ENCODE assay signal across 23 mouse cellular contexts in the genomic region with DNA sequence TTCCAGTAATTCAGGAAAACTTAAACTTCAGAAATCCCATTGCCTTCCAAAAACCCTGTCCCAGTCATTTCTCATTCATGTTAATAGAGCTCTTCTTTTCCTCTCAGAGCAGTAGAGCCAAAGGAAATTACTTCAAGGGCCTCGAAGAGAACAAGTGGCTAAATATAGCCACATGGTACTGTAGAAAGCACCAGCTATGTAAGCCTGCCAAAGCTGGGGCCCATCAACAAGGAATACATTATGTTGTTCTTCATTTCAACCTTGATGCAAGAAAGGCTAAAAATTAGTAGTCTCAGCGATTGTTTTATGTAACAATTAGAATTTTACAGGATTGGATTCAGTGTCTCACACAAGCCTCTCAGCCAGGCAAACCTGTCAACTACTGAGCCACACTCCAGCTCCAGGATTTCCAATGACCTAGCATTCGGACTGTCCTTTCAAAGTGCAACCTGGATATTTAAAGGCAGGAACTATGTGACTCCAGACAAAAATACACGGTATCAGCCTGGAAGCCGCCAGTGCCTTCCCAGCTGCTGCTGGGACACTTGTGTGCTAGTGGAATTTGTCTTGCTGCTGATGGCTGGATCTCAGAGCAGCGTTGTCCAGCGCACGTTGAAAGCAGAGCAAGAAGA. TPM values are rescaled to one million over a fixed set of nuclear protein-coding genes. Genes with fewer than 3 reads are reported as not detected.
DNase-seq lines count a peak whose midpoint lies in the region; ATAC-seq and TF ChIP-seq lines count a peak whose summit lies in the region.
"Had no signal": no experiment of that assay in that cellular context is flagged by ENCODE, and none has a peak within 500 bp of the region (broad histone marks: within the 10 kb centered on the region; RNA-seq: fewer than 3 reads in every experiment).

No protein-coding gene starts in this region.

- H3K4me2 ChIP-seq in heart, embryonic 15.5 days, result peak overlapping the region; percentile 38
- H3K4me2 ChIP-seq: liver, embryonic 12.5 days; lung, embryonic 14.5 days; midbrain, embryonic 12.5 days had no signal

- intact Hi-C loops in heart, adult 2 months (cut with DNase I), result no loop called here

- no peaks in the 10 kb centered on the region for H3K79me2 ChIP-seq in heart, adult 2 months (replicated peaks; ENCODE audit: control insufficient read depth, insufficient read depth, low read length)

- 0 out of 2 replicates have a peak, but pooled peaks have one; percentile 42 for TF ChIP-seq EP300 in heart, adult 2 months (IDR thresholded peaks at IDR 0.05; ENCODE audit: insufficient read depth, low read depth, low read length)

- H3K4me1 ChIP-seq in heart, adult 2 months (ENCODE audit: control insufficient read depth, insufficient read depth, low read length), result peaks cover 6% of the 10 kb centered on the region
- peaks cover 20% of the 10 kb centered on the region for H3K4me1 ChIP-seq in heart, embryonic 15.5 days (replicated peaks)
- H3K4me1 ChIP-seq: limb, embryonic 10.5 days; liver, embryonic 12.5 days had no signal

- no peak for DNase-seq in frontal cortex, adult 2 months (ENCODE audit: extremely low spot score in 1 of 2, low spot score in 1 of 2)
- peak; percentile 23 to 58 for DNase-seq in heart, adult 2 months
- DNase-seq in urinary bladder, adult 18-20 months (ENCODE audit: low spot score in 2 of 2), result no peak
- DNase-seq in right cerebral cortex, postnatal 36 days (ENCODE audit: low spot score in 2 of 2), result no peak
- DNase-seq in adrenal gland, adult (ENCODE audit: inconsistent age in 2 of 2, low spot score in 1 of 2), result no peak
- DNase-seq: adrenal gland, adult 2 months; cerebellum, adult 11-12 months; cerebellum, postnatal 36 days; lung, postnatal 4 days; thymus, postnatal 25 days had no signal

- peak; percentile 78 for TF ChIP-seq POLR2A in heart, adult 2 months (IDR thresholded peaks at IDR 0.05; ENCODE audit: insufficient read depth, low read depth, low read length)

- peak overlapping the region; percentile 57 for H3K9ac ChIP-seq in heart, adult 2 months (ENCODE audit: low read depth, low read length)
- 0 out of 2 replicates have a peak overlapping the region, but pooled peaks have one; percentile 4 for H3K9ac ChIP-seq in heart, embryonic 15.5 days
- H3K9ac ChIP-seq: liver, embryonic 12.5 days; lung, embryonic 14.5 days; midbrain, embryonic 12.5 days had no signal

- H3K27ac ChIP-seq in heart, adult 2 months, result peak overlapping the region; percentile 78
- H3K27ac ChIP-seq in heart, embryonic 15.5 days, result peak overlapping the region; percentile 92
- H3K27ac ChIP-seq: limb, embryonic 10.5 days; liver, embryonic 12.5 days; midbrain, embryonic 12.5 days had no signal

- 39% methylated on average over 8 of the region's 8 CpGs for whole genome bisulfite sequencing in heart, adult 2 months
- 38% methylated on average over 8 of the region's 8 CpGs for WGBS in heart, embryonic 15.5 days

- no peak overlapping the region for H3K4me3 ChIP-seq in heart, adult 2 months
- no peak overlapping the region for H3K4me3 ChIP-seq in heart, embryonic 15.5 days
- H3K4me3 ChIP-seq: erythroblast, embryonic 14.5 days; limb, embryonic 10.5 days; liver, embryonic 12.5 days; midbrain, embryonic 12.5 days had no signal

- no peaks in the 10 kb centered on the region; the same call in none of the 2 replicates for H3K36me3 ChIP-seq in heart, adult 2 months (ENCODE audit: control insufficient read depth, insufficient read depth, low read length)
- no peaks in the 10 kb centered on the region for H3K36me3 ChIP-seq in heart, embryonic 15.5 days
- H3K36me3 ChIP-seq: G1E; limb, embryonic 10.5 days; liver, embryonic 12.5 days; midbrain, embryonic 12.5 days had no signal

- H3K9me3 ChIP-seq in heart, embryonic 15.5 days (replicated peaks), result no peaks in the 10 kb centered on the region
- H3K9me3 ChIP-seq: G1E; limb, embryonic 10.5 days; liver, embryonic 12.5 days; midbrain, embryonic 12.5 days had no signal

- ATAC-seq in frontal cortex, adult (ENCODE audit: low TSS enrichment), result peak; percentile 70
- ATAC-seq in heart, embryonic 15.5 days (replicated peaks; ENCODE audit: insufficient number of reproducible peaks, insufficient read depth, low FRiP score, low read depth), result peak; percentile 86
- 0 out of 2 replicates have a peak, but pooled peaks have one; percentile 10 for ATAC-seq in megakaryocyte-erythroid progenitor cell, adult 5-6 weeks (replicated peaks; ENCODE audit: low FRiP score, low TSS enrichment, poor library complexity, severe bottlenecking)
- ATAC-seq: CD4-positive, CD25-positive, alpha-beta regulatory T cell, adult 4 months; forebrain, embryonic 14.5 days; hindbrain, embryonic 16.5 days; intestine, postnatal 0 days; liver, embryonic 12.5 days had no signal

- no peaks in the 10 kb centered on the region for H3K27me3 ChIP-seq in heart, adult 2 months (ENCODE audit: control insufficient read depth, insufficient read depth, low read length)
- no peaks in the 10 kb centered on the region for H3K27me3 ChIP-seq in heart, embryonic 15.5 days
- H3K27me3 ChIP-seq: liver, embryonic 12.5 days; midbrain, embryonic 12.5 days had no signal

- TF ChIP-seq CTCF in heart, adult 2 months (IDR thresholded peaks at IDR 0.05), result no peak

RNA-seq across cellular contexts. Expression of gene Ank2, which starts 26.2 kb away (rescaled TPM):
- 380 and 402 TPM in 2 replicates for polyA plus RNA-seq in frontal cortex, adult 2 months (2012; rRNA removed)
- 100 to 1,000 TPM; 269 to 290 TPM for total RNA-seq in heart, adult 2 months (2021)
- 96.1 and 155 TPM in 2 replicates for polyA plus RNA-seq in heart, adult 2 months (2012; rRNA removed)
- 37.3 and 39.9 TPM in 2 replicates for polyA plus RNA-seq in heart, embryonic 15.5 days (2015; fragmentation: Nextera tagmentation; extraction: Ambion mirVana)
- not detected in 2 replicates for total RNA-seq in megakaryocyte-erythroid progenitor cell, adult 5-6 weeks (2014; fragmentation: Nextera tagmentation)
- total RNA-seq in megakaryocyte-erythroid progenitor cell, adult 5-6 weeks (2017), result 0.38 TPM in 1 of 2 replicates, not detected in the other

RNA-seq across cellular contexts. Expression of gene Larp7, which starts 27.8 kb away (rescaled TPM):
- polyA plus RNA-seq in frontal cortex, adult 2 months (2012; rRNA removed), result 14.3 and 14.7 TPM in 2 replicates
- 10 to 100 TPM; 21.6 to 23.4 TPM for total RNA-seq in heart, adult 2 months (2021)
- polyA plus RNA-seq in heart, adult 2 months (2012; rRNA removed), result 2.6 and 5.9 TPM in 2 replicates
- 46.9 and 58.9 TPM in 2 replicates for polyA plus RNA-seq in heart, embryonic 15.5 days (2015; fragmentation: Nextera tagmentation; extraction: Ambion mirVana)
- total RNA-seq in megakaryocyte-erythroid progenitor cell, adult 5-6 weeks (2014; fragmentation: Nextera tagmentation), result 74.0 and 76.2 TPM in 2 replicates
- total RNA-seq in megakaryocyte-erythroid progenitor cell, adult 5-6 weeks (2017), result 150 and 188 TPM in 2 replicates
- polyA plus RNA-seq: adrenal gland, adult 2 months had no signal

RNA-seq across cellular contexts. Expression of gene Zgrf1, which starts 28.0 kb away (rescaled TPM):
- 6.0 and 7.6 TPM in 2 replicates for polyA plus RNA-seq in frontal cortex, adult 2 months (2012; rRNA removed)
- under 1 TPM; 0.47 to 0.66 TPM for total RNA-seq in heart, adult 2 months (2021)
- 0.27 and 0.59 TPM in 2 replicates for polyA plus RNA-seq in heart, adult 2 months (2012; rRNA removed)
- 5.4 and 7.5 TPM in 2 replicates for polyA plus RNA-seq in heart, embryonic 15.5 days (2015; fragmentation: Nextera tagmentation; extraction: Ambion mirVana)
- 39.4 and 40.0 TPM in 2 replicates for total RNA-seq in megakaryocyte-erythroid progenitor cell, adult 5-6 weeks (2014; fragmentation: Nextera tagmentation)
- 24.4 and 26.6 TPM in 2 replicates for total RNA-seq in megakaryocyte-erythroid progenitor cell, adult 5-6 weeks (2017)

Comparison
In these comparisons a context has a peak if more than half of its experiments do, and no peak if none do; other contexts are left out.
1. ATAC-seq: peak in every context shown above with its lines; median percentile 86 in heart, embryonic 15.5 days; 70 in frontal cortex, adult; 10 in megakaryocyte-erythroid progenitor cell, adult 5-6 weeks.
2. DNase-seq: peak in heart, adult 2 months (2 of 2); none in frontal cortex, adult 2 months (0 of 2), urinary bladder, adult 18-20 months (0 of 2), right cerebral cortex, postnatal 36 days (0 of 2) and adrenal gland, adult (0 of 2).